Mouse (Mus musculus) brain, embryonic 14.5 days (tissue): Measurements from ENCODE around the gene Cdkn1c.

Experiments
- CTCF ChIP-seq: fragments of 200-500 bp; IDR thresholded peaks from 2 replicates; pipeline ENCODE4 v1.5.1; 2012; ENCODE audit warnings: inconsistent platforms, mild to moderate bottlenecking, moderate library complexity, borderline replicate concordance; ENCODE audit not compliant: insufficient read depth, insufficient read length; ENCODE audit errors: extremely low read depth
- POLR2A ChIP-seq: fragments of 200-500 bp; IDR thresholded peaks from 2 replicates; pipeline ENCODE4 v1.6.1; 2012; ENCODE audit warnings: mild to moderate bottlenecking, inconsistent platforms, borderline replicate concordance; ENCODE audit not compliant: poor library complexity, insufficient read depth, insufficient read length, severe bottlenecking; ENCODE audit errors: extremely low read depth

DNA sequence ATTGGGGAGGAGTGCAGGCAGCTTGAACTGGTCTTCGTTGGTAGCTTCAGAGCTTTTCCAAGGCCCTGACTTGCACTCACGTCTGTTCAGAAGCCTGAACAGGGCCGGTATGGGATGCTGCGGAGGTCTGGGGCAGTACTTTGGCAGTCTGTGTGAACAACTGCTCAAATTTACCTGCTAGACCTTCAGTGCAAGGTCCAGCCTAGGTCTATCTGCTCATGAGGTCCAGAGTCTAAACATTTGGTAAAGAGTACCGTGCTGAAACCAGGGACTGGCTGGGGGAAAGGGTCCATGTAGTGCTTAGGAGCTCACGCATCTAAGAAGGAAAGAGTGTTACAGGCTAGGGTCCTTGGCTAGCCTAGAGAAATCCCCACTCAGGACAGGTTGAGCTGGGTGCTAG, 28.9 kb upstream of the Cdkn1c start:
- TF ChIP-seq CTCF = no peak
- TF ChIP-seq POLR2A = no peak
